Mouse (Mus musculus) naive thymus-derived CD4-positive, alpha-beta T cell, adult 5 months (primary cell): ENCODE data around the gene Gpr87. TPM values are rescaled to one million over a fixed set of nuclear protein-coding genes. Genes with fewer than 3 reads are reported as not detected.

Experiments
- polyA plus RNA-seq: library from polyadenylated mRNA; unstranded; fragments of 100-300 nt; shearing (Covaris generic); gene quantifications from one replicate; pipeline ENCODE4 v1.2.1, GENCODE M21; 2017

Gene Gpr87
- polyA plus RNA-seq, result not detected

GRCm38 (mm10) chr3:59194938-59195337 is at the start of gene Gpr87:
Gene Gpr87, minus strand, starts transcription at chr3:59195104.

GRCm38 (mm10) chr3:59210727-59211126 is 15.8 kb upstream of the Gpr87 start, which contains the start of gene P2ry13:
Gene P2ry13, minus strand, starts transcription at chr3:59210882.

DNA sequence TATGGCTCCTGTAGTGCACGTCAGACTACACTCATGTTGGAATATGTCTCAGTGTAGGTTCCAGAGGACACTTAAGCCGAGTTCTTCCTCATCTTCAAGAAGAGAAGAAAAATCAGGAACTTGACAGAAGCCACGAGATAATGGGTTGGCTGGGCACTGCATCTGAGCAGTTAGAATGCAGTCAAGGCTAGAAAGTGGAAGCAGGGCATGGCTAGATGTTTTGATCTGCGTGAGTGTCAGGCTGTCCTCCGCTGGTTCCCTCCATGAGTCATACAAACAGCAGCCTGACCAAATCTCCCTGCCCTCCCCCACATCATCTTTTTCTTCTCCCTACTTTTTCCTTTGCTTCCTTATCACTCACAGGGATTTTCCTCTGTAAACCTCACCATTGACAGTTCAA is 41.5 kb downstream of the Gpr87 start, which contains the start of gene P2ry14:
Gene P2ry14 (minus strand): TSS at position 195 of the 400 bp plus-strand sequence.

Other genes starting within 250 kb of the Gpr87 start
- 1.3 TPM for gene Med12l, start 189.3 kb downstream of the Gpr87 start, polyA plus RNA-seq
- gene Gpr171, start 93.3 kb downstream of the Gpr87 start, polyA plus RNA-seq, result 157 TPM
- 18.6 TPM for gene P2ry14, start 41.5 kb downstream of the Gpr87 start, polyA plus RNA-seq
- gene P2ry13, start 15.8 kb upstream of the Gpr87 start, polyA plus RNA-seq, result not detected
- gene P2ry12, start 67.8 kb upstream of the Gpr87 start, polyA plus RNA-seq, result not detected
- gene Igsf10, start 149.3 kb upstream of the Gpr87 start, polyA plus RNA-seq, result 0.04 TPM